Mouse (Mus musculus): ENCODE measurements around the gene Fto.
A peak's percentile ranks its signal among the peaks of the same experiment; 100 is the strongest.

Gene Fto

DNA sequence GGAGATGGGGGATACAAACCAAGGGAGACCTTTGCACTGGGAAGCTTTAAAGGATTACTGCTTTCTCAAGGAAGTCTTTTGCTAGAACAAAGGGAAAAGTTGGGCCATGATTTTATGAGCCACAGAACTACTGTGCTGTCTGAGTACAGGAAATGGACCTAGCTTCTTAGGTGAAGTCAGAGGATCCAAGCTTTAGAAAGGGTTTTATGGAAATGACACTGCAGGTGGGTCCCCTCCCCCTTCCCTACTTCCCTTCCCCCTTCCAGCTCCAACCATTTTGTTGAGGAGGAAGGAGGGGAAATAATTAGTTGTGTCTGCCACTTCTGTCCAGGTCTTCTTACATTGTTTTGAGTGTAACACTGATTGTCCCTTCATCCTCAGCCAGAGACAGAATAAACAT lies 182.7 kb downstream of the Fto start:
- DNase-seq (ENCODE audit: low spot score in 2 of 2) = no peak

DNA sequence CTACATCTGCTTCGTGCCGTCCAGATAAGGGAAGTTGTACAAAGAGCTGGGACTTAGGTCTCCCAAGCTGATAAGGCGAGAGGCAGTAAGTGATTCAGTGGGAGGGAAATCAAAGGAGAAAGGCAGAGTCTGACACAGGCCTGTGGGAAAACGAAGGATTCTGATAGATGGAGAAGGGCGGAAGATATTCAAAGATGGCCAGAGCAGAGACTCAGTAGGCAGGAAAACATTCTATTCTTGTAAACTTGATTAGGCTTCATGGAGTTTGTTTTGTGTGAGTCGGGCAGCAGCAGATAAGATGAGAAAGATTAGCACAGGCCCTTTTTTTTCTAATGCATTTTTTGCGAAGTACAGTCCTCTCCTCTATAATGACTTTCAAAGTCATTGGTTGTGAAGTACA lies 183.6 kb downstream of the Fto start:
- DNase-seq (ENCODE audit: low spot score in 2 of 2) = no peak

DNA sequence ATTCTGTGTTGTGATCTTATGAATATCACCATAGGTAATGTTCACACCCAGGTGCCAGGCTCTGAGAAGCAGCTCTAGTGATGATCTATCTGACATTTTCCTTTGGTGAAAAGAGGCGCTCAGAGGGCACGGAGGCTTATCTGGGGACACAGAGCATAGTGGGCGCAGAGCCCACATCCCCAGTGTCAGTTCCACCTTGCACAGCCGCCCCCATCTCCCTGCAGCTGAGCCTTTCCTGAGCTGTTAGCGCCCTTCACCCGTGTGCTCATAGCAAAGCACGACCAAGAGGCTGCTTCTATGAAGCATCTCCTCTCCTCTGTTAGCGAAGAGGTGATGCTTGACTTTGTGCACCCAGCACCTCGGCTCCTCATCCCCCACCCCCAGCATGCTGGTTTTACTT lies 185.3 kb downstream of the Fto start:
- no peak for DNase-seq (ENCODE audit: low spot score in 2 of 2)

DNA sequence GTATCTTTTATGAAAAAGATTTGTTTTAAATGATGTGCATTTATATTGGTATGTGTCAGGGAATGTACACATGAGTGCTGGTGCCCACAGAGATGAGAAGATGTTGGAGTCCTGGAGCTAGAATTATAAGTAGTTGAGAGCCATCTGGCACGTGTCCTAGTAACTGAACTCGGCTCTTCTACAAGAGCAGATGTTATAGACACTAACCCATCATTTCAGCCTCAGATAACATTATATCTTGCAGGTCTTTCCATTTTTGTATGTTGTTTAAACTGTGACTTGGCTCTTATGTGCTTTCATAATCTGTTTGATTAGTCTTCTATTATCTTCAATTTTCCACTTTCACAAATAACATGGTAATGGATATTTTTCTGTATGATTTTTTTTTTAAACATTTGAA lies 186.0 kb downstream of the Fto start:
- DNase-seq (ENCODE audit: low spot score in 2 of 2) = no peak

DNA sequence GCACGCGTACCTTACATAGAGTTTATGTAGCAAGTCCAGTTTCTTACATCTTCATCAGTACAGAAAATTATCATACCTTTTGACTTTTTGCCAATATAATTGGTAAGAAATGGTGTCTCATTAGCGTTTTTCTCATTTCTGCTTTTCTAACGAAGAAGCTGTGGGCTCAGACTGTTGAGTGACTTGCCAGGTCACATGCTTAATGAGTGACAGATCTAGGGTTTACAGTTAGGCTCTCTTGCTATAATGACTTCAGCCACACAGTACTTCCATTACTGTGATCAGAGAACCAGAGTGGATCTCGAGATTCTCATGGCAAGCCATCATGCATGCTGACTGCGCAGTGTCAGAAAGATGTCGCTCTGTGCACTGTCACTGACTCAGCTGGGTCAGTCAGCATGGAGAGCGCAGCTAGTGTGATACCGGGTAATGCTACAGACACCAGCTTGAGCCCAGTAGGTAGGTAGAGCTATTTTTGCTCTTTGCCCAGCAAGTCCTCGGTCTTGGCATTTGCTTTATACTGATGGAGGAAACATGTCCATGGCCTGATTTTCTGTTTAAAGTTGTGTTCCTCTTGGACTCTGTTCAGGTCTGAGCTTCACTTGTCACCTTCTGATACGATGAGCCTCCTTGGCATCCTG lies 188.8 kb downstream of the Fto start:
- DNase-seq (ENCODE audit: low spot score in 2 of 2) = no peak

DNA sequence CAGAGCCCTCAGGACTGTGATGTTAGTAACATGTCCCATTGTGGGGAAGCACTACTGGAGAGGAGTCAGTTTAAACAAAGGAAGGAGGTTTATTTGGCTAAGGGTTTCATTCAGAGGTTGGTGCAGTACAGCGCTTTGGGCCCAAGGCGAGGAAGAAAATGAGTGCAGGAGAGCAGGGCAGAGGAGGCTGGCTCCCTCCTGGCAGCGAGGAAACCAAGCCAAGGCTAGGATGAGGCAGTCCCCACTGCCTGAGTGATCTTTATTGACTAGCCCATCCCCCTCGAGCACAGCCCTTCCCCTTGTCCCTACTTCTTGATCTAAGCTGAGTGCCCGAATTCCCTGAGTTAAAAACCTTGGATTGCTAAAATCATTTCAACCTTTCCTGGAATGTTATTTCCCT lies 189.5 kb downstream of the Fto start:
- no peak for DNase-seq (ENCODE audit: low spot score in 2 of 2)

DNA sequence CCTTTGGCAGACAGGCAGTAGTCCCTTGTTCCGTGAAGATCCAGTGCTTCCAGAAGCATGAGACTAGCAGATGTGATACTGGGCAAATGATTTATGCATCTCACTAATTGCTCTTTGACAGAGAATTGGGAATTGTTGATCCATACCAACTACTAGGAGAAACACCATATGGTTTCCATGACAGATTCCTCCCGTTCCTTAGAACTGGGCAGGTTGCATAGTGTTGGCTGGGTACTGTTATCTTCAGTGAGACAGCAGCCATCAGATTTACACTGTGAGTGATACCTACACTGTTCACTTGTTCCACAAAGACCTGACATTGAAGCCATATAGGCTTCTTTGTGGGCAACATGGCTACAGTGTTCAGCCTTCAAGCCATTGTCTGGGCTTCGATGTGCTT lies 191.0 kb downstream of the Fto start:
- DNase-seq (ENCODE audit: low spot score in 2 of 2) = no peak

DNA sequence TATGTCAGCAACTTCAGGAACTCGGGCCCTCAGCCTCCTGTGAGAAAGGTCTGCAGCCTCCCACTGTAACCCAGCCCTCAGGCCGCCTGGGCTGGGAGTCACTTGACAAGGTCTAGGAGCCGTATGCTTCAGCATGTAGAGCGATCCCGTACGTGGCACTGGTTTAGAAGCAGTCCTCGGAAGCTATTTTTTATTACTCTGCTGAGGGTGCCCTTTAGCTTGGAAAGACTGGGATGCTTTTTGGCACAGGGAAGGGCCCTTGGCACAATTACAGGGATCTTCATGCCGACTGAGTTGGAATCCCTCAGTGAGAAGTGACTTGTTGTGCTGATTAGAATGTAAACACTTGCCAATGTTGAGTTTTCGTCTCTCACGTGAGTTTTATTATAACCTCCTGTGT lies 191.6 kb downstream of the Fto start:
- DNase-seq (ENCODE audit: low spot score in 2 of 2) = peak in 1 of 2 experiments; percentile 52

DNA sequence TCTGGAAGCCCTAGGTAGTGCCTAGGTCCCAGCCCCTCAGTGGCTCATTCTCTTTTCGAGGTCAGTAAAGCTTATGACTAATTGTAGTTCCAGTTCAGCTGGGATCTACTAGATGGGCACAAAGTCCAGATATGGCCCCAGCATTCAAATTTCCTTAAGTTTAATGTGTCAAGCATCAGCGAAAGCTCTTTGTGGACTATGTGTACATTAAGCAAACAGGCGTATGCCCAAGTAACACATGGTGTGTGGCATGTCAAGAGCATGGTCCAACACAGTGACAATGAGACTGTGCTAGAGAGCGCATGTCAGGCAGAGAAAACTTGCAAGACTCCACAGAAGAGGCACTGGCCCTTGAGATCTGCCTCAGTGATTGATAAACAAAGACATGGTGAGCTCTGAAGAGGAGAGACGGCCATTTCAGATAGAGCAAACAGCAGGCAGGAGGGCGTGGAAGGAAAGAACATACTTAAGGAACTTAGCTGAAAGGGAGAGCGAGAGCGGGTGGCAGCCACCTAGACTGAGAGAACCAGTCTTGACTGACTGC lies 192.2 kb downstream of the Fto start:
- no peak for DNase-seq (ENCODE audit: low spot score in 2 of 2)

DNA sequence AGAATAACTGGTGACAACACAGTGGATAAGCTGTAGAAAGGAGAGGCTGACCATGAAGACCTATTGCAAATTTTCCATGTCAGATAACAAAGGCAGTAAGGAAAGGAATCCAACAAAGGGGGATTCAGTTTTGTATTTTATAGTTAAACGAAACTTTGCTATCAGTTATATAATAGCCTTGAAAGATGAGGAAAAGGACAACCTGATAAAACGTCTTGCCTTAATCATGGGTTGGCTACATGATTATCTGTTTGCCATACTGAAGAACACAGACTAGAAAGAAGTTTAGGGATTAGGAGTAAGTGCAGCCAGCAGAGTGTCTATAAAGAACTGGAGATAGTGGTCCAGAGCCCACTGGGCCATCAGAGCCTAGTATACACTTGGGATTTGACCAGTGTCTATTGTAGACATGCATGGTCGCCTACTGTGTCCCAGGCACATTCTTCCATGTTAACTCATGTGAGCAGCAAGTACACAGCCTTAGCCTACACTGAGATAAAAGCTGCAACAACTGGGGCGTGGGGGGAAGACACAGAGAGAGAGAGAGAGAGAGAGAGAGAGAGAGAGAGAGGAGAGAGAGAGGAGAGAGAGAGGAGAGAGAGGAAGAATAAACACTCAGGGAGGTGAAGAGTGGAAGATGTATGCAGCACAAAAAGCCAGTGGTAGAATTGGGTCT lies 192.8 kb downstream of the Fto start:
- DNase-seq (ENCODE audit: low spot score in 2 of 2) = no peak

DNA sequence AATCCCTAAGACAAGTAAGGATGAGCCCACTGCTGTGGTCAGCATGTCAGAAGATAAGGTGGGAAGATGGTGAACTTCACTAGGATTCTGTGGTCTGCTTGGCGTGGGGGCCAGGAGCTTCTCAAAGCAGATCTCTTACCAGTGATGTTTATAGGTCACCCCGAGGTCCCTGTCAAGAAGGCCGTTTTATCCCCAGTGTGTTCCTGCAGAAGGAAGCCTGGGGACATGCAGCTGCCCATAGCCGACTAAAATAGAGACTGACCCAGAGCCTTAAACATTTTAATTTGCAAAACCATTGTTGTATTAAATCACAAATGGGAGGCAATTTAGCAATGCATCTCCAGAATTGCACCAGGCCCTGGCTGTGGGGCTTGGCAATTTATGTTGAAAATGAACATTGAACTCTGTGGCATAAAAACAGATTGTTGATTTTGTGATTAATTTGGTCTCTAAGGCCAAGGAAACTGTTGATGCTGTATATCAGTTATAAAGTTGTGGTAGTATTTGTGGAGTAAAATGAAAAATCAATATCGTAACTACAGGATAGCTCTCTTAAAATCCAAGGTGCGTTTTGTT lies 193.4 kb downstream of the Fto start:
- DNase-seq (ENCODE audit: low spot score in 2 of 2) = no peak

DNA sequence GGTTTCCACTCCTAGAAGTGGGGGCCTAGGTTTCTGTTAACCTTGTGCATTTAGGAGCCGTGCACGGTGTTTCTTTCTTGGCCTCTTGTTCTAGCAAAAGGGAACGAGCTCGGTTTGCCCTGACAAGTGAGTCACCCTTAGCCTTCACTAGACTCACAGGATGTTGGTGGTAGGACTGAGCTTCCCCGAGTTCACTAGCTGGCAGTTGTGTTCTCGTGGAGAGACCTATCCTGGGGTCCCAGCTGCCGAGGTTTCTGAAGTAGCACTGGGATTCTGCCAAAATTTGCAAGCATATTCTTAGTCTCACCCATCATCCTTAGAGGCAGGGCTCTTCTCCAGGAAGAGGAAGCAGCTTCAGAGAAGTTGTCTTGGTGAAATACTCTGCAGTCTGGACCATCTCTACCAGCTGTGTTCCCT lies 194.4 kb downstream of the Fto start:
- DNase-seq (ENCODE audit: low spot score in 2 of 2) = no peak

DNA sequence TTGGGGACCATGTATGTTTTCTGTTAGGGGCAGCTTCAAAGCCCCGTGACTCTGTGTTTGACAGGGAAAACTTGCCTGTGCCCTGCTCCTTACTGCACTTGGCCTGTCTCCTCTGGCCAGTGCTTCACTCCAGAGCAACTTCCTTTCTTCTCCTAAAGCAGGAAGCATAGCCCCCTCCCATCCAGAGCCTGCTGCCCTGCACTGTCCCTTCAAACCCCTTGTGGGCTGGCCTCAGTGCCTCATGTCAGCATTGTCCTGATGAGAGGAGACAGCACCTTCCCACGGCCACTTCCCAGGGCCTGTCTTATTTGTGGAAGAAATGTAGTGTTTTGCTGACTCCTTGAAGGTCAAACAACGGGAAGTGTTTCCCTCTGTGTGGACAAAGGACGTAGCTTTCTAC lies 195.0 kb downstream of the Fto start:
- no peak for DNase-seq (ENCODE audit: low spot score in 2 of 2)

DNA sequence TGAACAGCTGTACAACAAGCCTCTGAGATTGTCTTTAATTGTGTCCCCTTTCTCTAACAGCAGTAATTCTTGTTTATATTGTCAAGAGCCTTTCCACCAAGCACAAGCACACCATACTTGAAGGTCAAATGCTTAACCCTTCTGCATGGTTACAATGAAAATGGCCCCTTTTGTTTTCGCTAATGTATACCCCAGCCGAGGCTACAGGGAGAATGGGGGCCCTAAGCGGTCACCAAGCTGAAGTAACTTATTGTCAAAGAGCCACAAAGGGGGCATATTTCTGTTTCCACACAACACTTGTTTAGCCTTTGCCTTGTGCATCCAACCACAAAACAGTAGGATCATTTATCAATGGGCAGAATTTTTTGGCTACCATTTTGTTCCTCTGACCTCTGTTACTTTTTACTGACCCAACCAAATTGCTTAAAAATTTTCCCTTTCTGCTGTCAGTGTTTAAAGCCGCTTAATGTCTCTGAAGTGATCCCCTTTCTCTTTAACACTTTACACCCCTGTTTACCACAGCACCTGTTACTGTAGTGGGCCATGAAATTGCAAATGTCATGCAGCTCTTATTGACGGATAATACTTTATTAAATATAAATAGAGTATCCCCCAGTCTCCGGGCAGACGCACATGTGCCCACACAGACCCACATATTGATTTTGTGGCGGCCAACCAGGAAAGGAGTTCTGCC lies 196.0 kb downstream of the Fto start:
- DNase-seq (ENCODE audit: low spot score in 2 of 2) = no peak

DNA sequence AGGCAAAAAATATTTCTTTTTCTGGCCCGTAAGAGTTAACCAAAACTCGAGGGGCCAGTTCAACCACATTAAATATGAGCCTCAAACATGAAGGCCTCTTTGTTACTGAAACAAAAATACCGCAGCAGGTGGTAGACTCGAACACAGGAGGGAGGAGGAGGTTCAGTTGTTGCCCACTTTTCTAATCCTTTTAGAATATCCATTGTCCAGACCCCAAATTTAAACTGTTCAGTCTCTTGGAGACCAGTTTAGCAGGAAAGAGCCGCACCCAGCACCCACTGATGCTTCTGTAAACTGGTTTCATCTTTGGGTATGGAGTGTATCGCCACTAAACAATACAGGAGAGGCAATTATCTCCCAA lies 196.6 kb downstream of the Fto start:
- no peak for DNase-seq (ENCODE audit: low spot score in 2 of 2)

DNA sequence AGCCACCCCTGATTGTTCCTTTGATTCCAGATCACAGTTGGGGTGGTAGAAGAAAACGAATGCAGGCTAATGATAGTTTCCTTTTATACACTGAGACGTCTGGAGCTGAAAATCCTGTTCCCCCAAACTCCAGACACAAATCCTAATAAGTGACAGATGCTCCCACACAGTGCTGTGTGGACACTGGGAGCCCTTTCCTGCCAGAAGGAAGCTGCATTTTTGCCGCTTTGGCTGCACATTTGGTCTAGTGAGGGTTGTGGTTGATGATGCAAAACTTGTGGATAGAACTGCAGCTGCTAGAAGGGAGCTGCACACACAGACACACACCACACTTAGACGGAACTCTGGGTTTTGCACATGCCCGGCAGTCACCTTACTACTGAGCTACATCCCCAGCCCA lies 197.4 kb downstream of the Fto start:
- DNase-seq (ENCODE audit: low spot score in 2 of 2) = no peak

DNA sequence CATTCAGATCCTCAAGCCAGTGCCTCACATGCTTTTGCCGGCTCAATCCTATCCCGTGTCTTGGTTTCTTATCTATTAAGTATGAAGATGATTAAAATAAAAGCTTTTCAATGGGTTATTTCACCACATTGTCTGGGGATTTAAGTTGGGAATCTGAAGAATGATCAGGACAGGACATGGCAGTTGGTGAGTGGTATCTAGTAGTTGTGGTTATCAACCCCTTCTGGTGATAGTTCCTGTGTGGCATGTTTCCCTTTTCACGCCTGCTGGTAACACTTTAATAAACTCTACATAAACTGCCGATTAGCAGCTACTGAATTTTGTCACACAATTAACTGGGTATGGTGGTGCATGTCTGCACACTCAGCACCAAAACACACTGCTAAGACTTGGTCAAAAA lies 198.6 kb downstream of the Fto start:
- DNase-seq (ENCODE audit: low spot score in 2 of 2) = no peak

DNA sequence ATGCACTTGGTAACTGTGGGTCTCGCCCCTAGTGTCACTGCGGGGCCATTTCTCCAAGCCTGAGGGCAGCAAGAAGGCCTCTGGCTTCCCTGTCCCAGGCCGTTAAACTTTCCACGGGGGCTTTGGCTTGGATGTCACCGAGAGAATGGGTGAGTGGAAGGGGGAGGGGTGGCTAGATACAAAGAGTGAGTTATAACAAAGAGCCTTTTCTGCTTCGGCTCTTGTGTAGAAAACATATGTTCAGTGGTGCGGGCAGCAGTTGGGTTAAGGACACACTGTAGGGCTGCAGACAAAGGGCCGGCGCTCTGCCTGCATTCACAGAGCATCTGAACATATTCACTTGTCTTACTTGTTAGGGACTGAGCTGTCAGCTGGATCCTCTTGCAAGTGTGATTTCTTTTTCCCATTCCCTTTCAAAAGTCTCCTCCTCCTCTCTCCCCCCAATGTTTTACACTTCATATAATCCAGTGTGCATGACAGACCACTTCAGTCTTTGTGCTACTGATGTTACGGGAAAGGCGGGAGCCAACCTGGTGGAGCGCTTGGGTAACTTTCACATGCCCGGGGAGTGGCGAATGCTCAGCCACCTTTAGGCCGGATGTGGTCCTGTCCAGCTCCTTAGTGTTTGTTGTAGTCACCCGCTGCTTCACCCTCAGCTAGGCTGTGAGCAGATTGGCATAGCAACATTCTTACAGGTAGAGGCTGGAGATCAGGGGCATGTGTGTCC lies 201.6 kb downstream of the Fto start:
- no peak for DNase-seq (ENCODE audit: low spot score in 2 of 2)

DNA sequence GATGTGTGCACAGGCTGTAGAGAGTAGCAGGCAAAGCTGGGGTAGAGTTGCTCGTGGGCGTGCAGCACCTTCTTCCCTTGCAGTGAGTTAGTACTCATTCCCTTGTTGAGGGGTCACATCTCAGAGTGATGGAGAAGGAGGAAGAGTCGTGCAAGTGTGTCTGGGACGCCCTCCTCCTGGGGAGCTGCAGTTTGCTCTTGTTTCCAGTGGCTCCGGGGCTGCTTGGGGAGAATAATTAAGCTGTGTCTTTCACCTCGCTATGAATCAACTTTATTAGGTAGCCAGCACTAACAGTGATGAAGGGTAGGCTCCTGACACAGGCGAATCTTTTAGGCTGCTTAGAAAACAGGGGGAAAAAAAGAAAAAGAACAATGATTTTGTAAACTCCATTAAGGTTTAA lies 203.1 kb downstream of the Fto start:
- no peak for DNase-seq (ENCODE audit: low spot score in 2 of 2)

DNA sequence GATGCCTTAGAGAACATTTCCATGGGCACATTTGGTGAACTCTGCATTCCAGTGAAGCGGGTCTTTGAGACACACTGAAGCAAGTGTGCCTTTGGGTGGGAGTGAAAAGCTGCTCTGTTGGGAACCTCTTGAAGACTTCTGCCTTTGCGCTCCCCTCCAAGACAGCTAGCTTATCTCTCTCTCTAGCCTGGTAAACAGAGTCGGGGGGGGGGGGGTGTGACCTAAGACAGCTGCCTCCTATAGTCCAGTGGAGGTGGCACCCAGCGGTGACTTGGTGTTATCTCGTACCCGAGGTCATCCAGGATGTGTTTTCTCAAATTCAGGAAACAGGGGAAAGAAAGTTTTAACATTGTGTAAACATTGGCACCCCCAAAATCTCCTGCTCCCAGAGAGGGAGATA lies 204.8 kb downstream of the Fto start:
- DNase-seq (ENCODE audit: low spot score in 2 of 2) = no peak

DNA sequence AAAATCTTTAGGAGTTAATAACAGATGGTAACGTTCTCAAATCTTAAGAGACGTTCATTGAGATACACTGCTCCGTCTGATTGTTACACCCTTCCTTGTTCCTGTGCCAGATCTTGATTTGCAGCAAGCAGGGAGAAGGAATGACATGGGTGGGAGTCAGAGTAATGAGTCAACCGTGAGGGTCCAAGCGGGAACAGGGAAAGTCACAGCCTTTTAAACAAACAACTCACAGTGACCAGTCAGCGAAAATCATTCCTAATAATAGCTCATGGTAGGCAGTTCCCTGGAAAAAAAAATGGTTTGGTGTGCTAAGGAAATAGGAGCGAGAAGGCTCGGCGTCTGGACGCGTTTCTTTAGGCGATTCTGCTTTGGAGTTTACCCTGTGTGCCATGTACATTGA lies 208.9 kb downstream of the Fto start:
- no peak for DNase-seq (ENCODE audit: low spot score in 2 of 2)
